Mouse (Mus musculus) ovary, postnatal 14 days (tissue): ENCODE data around the gene Atp2a3.

Experiments
- DNase-seq: peaks from one replicate; pipeline ENCODE4 v3.0.0; 2022; ENCODE audit warnings: low spot score

Gene Atp2a3

GRCm38 (mm10) chr11:72961072-72961980, at the start of gene Atp2a3:
Gene Atp2a3 (plus strand): TSS chr11:72961169.
- DNase-seq, result no peak

GRCm38 (mm10) chr11:72917299-72917996, 43.5 kb upstream of the Atp2a3 start:
- no peak for DNase-seq

- no peak for DNase-seq
Measured at GRCm38 (mm10) chr11:72923116-72923515, 37.9 kb upstream of the Atp2a3 start.

GRCm38 (mm10) chr11:72924458-72924857, 36.5 kb upstream of the Atp2a3 start:
- DNase-seq, result no peak

- DNase-seq, result no peak
Measured at GRCm38 (mm10) chr11:72925067-72925466, 35.9 kb upstream of the Atp2a3 start.

- peak; percentile 64 for DNase-seq
Measured at GRCm38 (mm10) chr11:72926226-72926890, 34.6 kb upstream of the Atp2a3 start.

- DNase-seq, result no peak
Measured at GRCm38 (mm10) chr11:72928516-72928915, 32.5 kb upstream of the Atp2a3 start.

GRCm38 (mm10) chr11:72940208-72941143, 20.5 kb upstream of the Atp2a3 start:
- DNase-seq, result no peak

GRCm38 (mm10) chr11:72944996-72945793, 15.8 kb upstream of the Atp2a3 start:
- DNase-seq, result no peak

GRCm38 (mm10) chr11:72945875-72946559, 15.0 kb upstream of the Atp2a3 start:
- DNase-seq, result no peak

GRCm38 (mm10) chr11:72946560-72947119, 14.3 kb upstream of the Atp2a3 start:
- DNase-seq, result no peak

GRCm38 (mm10) chr11:72947840-72948239, 13.1 kb upstream of the Atp2a3 start:
- no peak for DNase-seq

GRCm38 (mm10) chr11:72948254-72948653, 12.7 kb upstream of the Atp2a3 start:
- no peak for DNase-seq

GRCm38 (mm10) chr11:72951137-72952000, 9.6 kb upstream of the Atp2a3 start:
- no peak for DNase-seq

GRCm38 (mm10) chr11:72952226-72952625, 8.7 kb upstream of the Atp2a3 start:
- DNase-seq, result no peak

GRCm38 (mm10) chr11:72952697-72953096, 8.3 kb upstream of the Atp2a3 start:
- DNase-seq, result no peak

- no peak for DNase-seq
Measured at GRCm38 (mm10) chr11:72953116-72953439, 7.9 kb upstream of the Atp2a3 start.

- no peak for DNase-seq
Measured at GRCm38 (mm10) chr11:72953440-72954151, 7.4 kb upstream of the Atp2a3 start.
